Mouse (Mus musculus) intestine, embryonic 16.5 days (tissue): ENCODE results near the gene Cox16. TPM values are rescaled to one million over a fixed set of nuclear protein-coding genes. Genes with fewer than 3 reads are reported as not detected.
A peak's percentile ranks its signal among the peaks of the same experiment; 100 is the strongest.
"Not testable (repeated sequence)": the region's sequence is repeated elsewhere in the genome, so short reads cannot be mapped to it uniquely, and the experiment has no call there.

ENCODE experiments used
- ATAC-seq: fragments of 200-750 bp; cut with Nextera tagmentation; 2 replicates; pipeline ENCODE4 v1.8.0; 2017; ENCODE audit warnings: moderate TSS enrichment, moderate library complexity
- H3K27ac ChIP-seq: fragments of 300-500 bp; sonication (generic); 2 replicates; pipeline ENCODE4 v1.5.1; 2014; ENCODE audit warnings: mild to moderate bottlenecking, low read length
- H3K27me3 ChIP-seq: fragments of 300-500 bp; sonication (generic); replicated peaks from 2 replicates; pipeline ENCODE4 v1.6.1; 2014; ENCODE audit warnings: low read length, control low read depth, mixed read lengths; ENCODE audit not compliant: control insufficient read depth, insufficient read depth
- H3K36me3 ChIP-seq: fragments of 300-500 bp; sonication (generic); 2 replicates; pipeline ENCODE4 v1.6.1; 2014; ENCODE audit warnings: low read length, control low read depth; ENCODE audit not compliant: control insufficient read depth, insufficient read depth
- H3K4me1 ChIP-seq: fragments of 300-500 bp; sonication (generic); 2 replicates; pipeline ENCODE4 v1.6.1; 2014; ENCODE audit warnings: low read length, control low read depth, mixed read lengths; ENCODE audit not compliant: control insufficient read depth, insufficient read depth
- H3K4me2 ChIP-seq: fragments of 300-500 bp; sonication (generic); 2 replicates; pipeline ENCODE4 v1.6.1; 2014; ENCODE audit warnings: low read depth, low read length, control low read depth
- H3K4me3 ChIP-seq: fragments of 300-500 bp; sonication (generic); 2 replicates; pipeline ENCODE4 v1.5.1; 2014; ENCODE audit warnings: mild to moderate bottlenecking, low read length
- H3K9ac ChIP-seq: fragments of 300-500 bp; sonication (generic); 2 replicates; pipeline ENCODE4 v1.6.1; 2014; ENCODE audit warnings: low read depth, low read length
- H3K9me3 ChIP-seq: fragments of 300-500 bp; sonication (generic); 2 replicates; pipeline ENCODE4 v1.6.1; 2016; ENCODE audit warnings: low read length, control low read depth; ENCODE audit not compliant: control insufficient read depth
- WGBS: fragments of 180-500 bp; shearing (Covaris S2); extraction: QIAGEN DNeasy Blood & Tissue Kit; methylation state at CpG from one replicate; pipeline ENCODE4 v1.1.7; 2014; 5-methylcytosine and 5-hydroxymethylcytosine counted together
- polyA plus RNA-seq: library from polyadenylated mRNA; unstranded; fragments of >200 nt; fragmentation: Nextera tagmentation; extraction: Ambion mirVana; gene quantifications from 2 replicates; pipeline ENCODE4 v1.2.1, GENCODE M21; 2015

Gene Cox16
- polyA plus RNA-seq, 1 experiment from 2014 or later, result 167 TPM

GRCm38 (mm10) chr12:81459051-81459450 is 25.9 kb downstream of the Cox16 start:
- H3K4me2 ChIP-seq, H3K36me3 ChIP-seq, H3K4me3 ChIP-seq, H3K9me3 ChIP-seq, H3K27ac ChIP-seq, ATAC-seq, H3K4me1 ChIP-seq, H3K27me3 ChIP-seq, H3K9ac ChIP-seq: not testable (repeated sequence)
- 97% methylated on average over 7 of the region's 7 CpGs for WGBS

GRCm38 (mm10) chr12:81438985-81439384 is 45.9 kb downstream of the Cox16 start:
- not testable (repeated sequence) for H3K27me3 ChIP-seq, H3K9me3 ChIP-seq, H3K9ac ChIP-seq, H3K4me1 ChIP-seq, ATAC-seq, H3K36me3 ChIP-seq, H3K4me2 ChIP-seq, H3K27ac ChIP-seq, H3K4me3 ChIP-seq
- WGBS, result 91% methylated on average over 9 of the region's 9 CpGs

- H3K4me2 ChIP-seq, H3K4me3 ChIP-seq, H3K27me3 ChIP-seq, H3K9me3 ChIP-seq, H3K36me3 ChIP-seq, H3K27ac ChIP-seq, H3K9ac ChIP-seq, H3K4me1 ChIP-seq: not testable (repeated sequence)
- peak; percentile 95 for ATAC-seq
- 43% methylated on average over 2 of the region's 2 CpGs for WGBS
Observed at GRCm38 (mm10) chr12:81434778-81435177, 50.1 kb downstream of the Cox16 start.

GRCm38 (mm10) chr12:81421846-81422245 is 63.1 kb downstream of the Cox16 start, which contains the start of gene Adam4:
TSS of gene Adam4 (minus strand) at chr12:81421946.
- H3K9ac ChIP-seq, result no peak within 1 kb of the TSS
- no peak within 1 kb of the TSS for H3K27ac ChIP-seq
- no peak within 1 kb of the TSS for H3K4me3 ChIP-seq
- H3K9me3 ChIP-seq, result peaks cover 20% of the 10 kb centered on the region
- no peaks in the 10 kb centered on the region for H3K27me3 ChIP-seq
- H3K36me3 ChIP-seq, result 0 out of 2 replicates have a peak, but pooled peaks cover 2% of the 10 kb centered on the region
- WGBS, result 78% methylated on average over 1 of the region's 1 CpGs
- ATAC-seq, result no peak
- H3K4me1 ChIP-seq, result no peaks in the 10 kb centered on the region
- no peak within 1 kb of the TSS for H3K4me2 ChIP-seq

- WGBS, result 90% methylated on average over 3 of the region's 3 CpGs
- Histone ChIP-seq H3K4me2 (no peak overlapping the region), H3K27ac (no peak overlapping the region), H3K4me1 (no peaks in the 10 kb centered on the region), H3K36me3 (no peaks in the 10 kb centered on the region), H3K9me3 (no peaks in the 10 kb centered on the region), H3K27me3 (no peaks in the 10 kb centered on the region), H3K9ac (no peak overlapping the region), H3K4me3 (no peak overlapping the region)
- no peak for ATAC-seq
Observed at GRCm38 (mm10) chr12:81413211-81413610, 71.7 kb downstream of the Cox16 start.

- H3K4me2 ChIP-seq, result no peak overlapping the region
- H3K4me3 ChIP-seq, result no peak overlapping the region
- H3K9ac ChIP-seq, result no peak overlapping the region
- no peaks in the 10 kb centered on the region for H3K27me3 ChIP-seq
- H3K4me1 ChIP-seq, result no peaks in the 10 kb centered on the region
- 79% methylated on average over 3 of the region's 3 CpGs for WGBS
- no peaks in the 10 kb centered on the region for H3K36me3 ChIP-seq
- no peaks in the 10 kb centered on the region for H3K9me3 ChIP-seq
- no peak overlapping the region for H3K27ac ChIP-seq
- no peak for ATAC-seq
Observed at GRCm38 (mm10) chr12:81408966-81409365, 76.0 kb downstream of the Cox16 start.

- no peak overlapping the region for H3K4me2 ChIP-seq
- H3K9me3 ChIP-seq, result no peaks in the 10 kb centered on the region
- 16% methylated on average over 1 of the region's 1 CpGs for WGBS
- no peak overlapping the region for H3K27ac ChIP-seq
- 0 out of 2 replicates have a peak, but pooled peaks have one; percentile 50 for ATAC-seq
- H3K9ac ChIP-seq, result no peak overlapping the region
- no peaks in the 10 kb centered on the region for H3K27me3 ChIP-seq
- H3K36me3 ChIP-seq, result no peaks in the 10 kb centered on the region
- no peak overlapping the region for H3K4me3 ChIP-seq
- no peaks in the 10 kb centered on the region for H3K4me1 ChIP-seq
Observed at GRCm38 (mm10) chr12:81402187-81402586, 82.7 kb downstream of the Cox16 start.

GRCm38 (mm10) chr12:81379364-81379763 is 105.6 kb downstream of the Cox16 start, which contains the start of gene Gm4787:
TSS of gene Gm4787 (minus strand) at chr12:81379464.
- not testable (repeated sequence) for H3K9me3 ChIP-seq, ATAC-seq, H3K4me1 ChIP-seq, H3K36me3 ChIP-seq, H3K4me3 ChIP-seq, H3K9ac ChIP-seq, H3K27ac ChIP-seq, H3K27me3 ChIP-seq, H3K4me2 ChIP-seq
- 67% methylated on average over 1 of the region's 1 CpGs for WGBS

GRCm38 (mm10) chr12:81333841-81334240 is 151.1 kb downstream of the Cox16 start:
- Histone ChIP-seq H3K4me2 (no peak overlapping the region), H3K4me1 (peaks cover 2% of the 10 kb centered on the region; the same call in 1 of the 2 replicates)

GRCm38 (mm10) chr12:81332875-81333421 is 152.0 kb downstream of the Cox16 start, which contains the start of gene Slc8a3:
TSS of gene Slc8a3 (minus strand) at chr12:81333180.
- under 1% methylated on average over 47 of the region's 47 CpGs for WGBS
- peaks cover 5% of the 10 kb centered on the region for H3K27me3 ChIP-seq
- ATAC-seq, result peak; percentile 81

More at GRCm38 (mm10) chr12:81333841-81334240, 151.1 kb downstream of the Cox16 start:
- ATAC-seq, result no peak
- 71% methylated on average over 5 of the region's 5 CpGs for WGBS
- Histone ChIP-seq H3K27ac (no peak overlapping the region), H3K9ac (no peak overlapping the region), H3K9me3 (no peaks in the 10 kb centered on the region), H3K36me3 (no peaks in the 10 kb centered on the region), H3K27me3 (peaks cover 5% of the 10 kb centered on the region), H3K4me3 (no peak overlapping the region)

More at GRCm38 (mm10) chr12:81332875-81333421, 152.0 kb downstream of the Cox16 start, which contains the start of gene Slc8a3:
- no peaks in the 10 kb centered on the region for H3K9me3 ChIP-seq
- H3K9ac ChIP-seq, result peak within 1 kb of the TSS; percentile 74
- H3K27ac ChIP-seq, result no peak within 1 kb of the TSS
- peak within 1 kb of the TSS; percentile 99 for H3K4me2 ChIP-seq
- no peaks in the 10 kb centered on the region for H3K36me3 ChIP-seq
- H3K4me3 ChIP-seq, result peak within 1 kb of the TSS; percentile 69
- peaks cover 2% of the 10 kb centered on the region; the same call in 1 of the 2 replicates for H3K4me1 ChIP-seq
